Mouse (Mus musculus) cerebellum, postnatal 4 days (tissue): ENCODE data around the gene Ano4.

Experiments
- DNase-seq, 2 experiments: peaks; one replicate each; pipeline ENCODE4 v3.0.0; 2022; ENCODE audit warnings: low spot score in 2 of 2, mixed read lengths in 1 of 2

Gene Ano4

DNA sequence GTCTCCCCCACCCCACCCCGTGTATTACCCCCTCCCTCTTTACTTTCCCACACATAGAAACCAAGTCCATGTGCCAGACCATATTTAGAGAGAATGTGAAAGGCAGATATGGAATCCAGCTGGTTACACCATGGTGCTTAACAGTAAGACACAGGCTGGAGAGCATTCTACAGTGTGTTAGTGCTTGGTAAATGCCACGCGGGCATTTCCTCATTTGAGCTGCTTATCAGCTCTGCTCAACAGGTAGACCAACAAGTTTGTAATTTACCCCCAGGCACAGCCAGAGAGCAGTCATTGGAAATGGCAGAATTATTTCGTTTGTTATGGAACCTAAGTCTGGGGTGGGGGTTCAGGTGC is 394.3 kb downstream of the Ano4 start:
- DNase-seq = no peak

GRCm38 (mm10) chr10:88949649-88950296 is 394.8 kb downstream of the Ano4 start:
- no peak for DNase-seq
